Mouse (Mus musculus) forebrain, embryonic 16.5 days (tissue): ENCODE results near the gene Map1lc3b. TPM values are rescaled to one million over a fixed set of nuclear protein-coding genes. Genes with fewer than 3 reads are reported as not detected.

Experiments used
- ATAC-seq: fragments of 200-750 bp; cut with Nextera tagmentation; 2 replicates; pipeline ENCODE4 v1.8.0; 2017; ENCODE audit warnings: mild to moderate bottlenecking, moderate library complexity
- H3K27ac ChIP-seq: fragments of 300-500 bp; sonication (generic); 2 replicates; pipeline ENCODE4 v1.5.1; 2014; ENCODE audit warnings: low read length, control low read depth
- H3K27me3 ChIP-seq: fragments of 300-500 bp; sonication (generic); replicated peaks from 2 replicates; pipeline ENCODE4 v1.6.1; 2014; ENCODE audit warnings: low read length; ENCODE audit not compliant: control insufficient read depth, insufficient read depth
- H3K36me3 ChIP-seq: fragments of 300-500 bp; sonication (generic); 2 replicates; pipeline ENCODE4 v1.6.1; 2014; ENCODE audit not compliant: control insufficient read depth, insufficient read depth
- H3K4me1 ChIP-seq: fragments of 300-500 bp; sonication (generic); replicated peaks from 2 replicates; pipeline ENCODE4 v1.6.1; 2014; ENCODE audit warnings: low read length; ENCODE audit not compliant: control insufficient read depth, insufficient read depth
- H3K4me2 ChIP-seq: fragments of 300-500 bp; sonication (generic); 2 replicates; pipeline ENCODE4 v1.6.1; 2014; ENCODE audit warnings: mild to moderate bottlenecking, low read length, control low read depth
- H3K4me3 ChIP-seq: fragments of 300-500 bp; sonication (generic); replicated peaks from 2 replicates; pipeline ENCODE4 v1.5.1; 2014; ENCODE audit warnings: mild to moderate bottlenecking, low read length, control low read depth
- H3K9ac ChIP-seq: fragments of 300-500 bp; sonication (generic); replicated peaks from 2 replicates; pipeline ENCODE4 v1.6.1; 2014; ENCODE audit warnings: low read depth, low read length, control low read depth
- H3K9me3 ChIP-seq: fragments of 300-500 bp; sonication (generic); 2 replicates; pipeline ENCODE4 v1.6.1; 2016; ENCODE audit warnings: low read length; ENCODE audit not compliant: control insufficient read depth
- WGBS: fragments of 180-500 bp; shearing (Covaris S2); extraction: QIAGEN DNeasy Blood & Tissue Kit; methylation state at CpG from one replicate; pipeline ENCODE4 v1.1.7; 2014; 5-methylcytosine and 5-hydroxymethylcytosine counted together
- polyA plus RNA-seq: library from polyadenylated mRNA; unstranded; fragments of >200 nt; fragmentation: Nextera tagmentation; extraction: Ambion mirVana; gene quantifications from 2 replicates; pipeline ENCODE4 v1.2.1, GENCODE M21; 2015

Gene Map1lc3b
- polyA plus RNA-seq, 1 experiment from 2014 or later, result 407 TPM

DNA sequence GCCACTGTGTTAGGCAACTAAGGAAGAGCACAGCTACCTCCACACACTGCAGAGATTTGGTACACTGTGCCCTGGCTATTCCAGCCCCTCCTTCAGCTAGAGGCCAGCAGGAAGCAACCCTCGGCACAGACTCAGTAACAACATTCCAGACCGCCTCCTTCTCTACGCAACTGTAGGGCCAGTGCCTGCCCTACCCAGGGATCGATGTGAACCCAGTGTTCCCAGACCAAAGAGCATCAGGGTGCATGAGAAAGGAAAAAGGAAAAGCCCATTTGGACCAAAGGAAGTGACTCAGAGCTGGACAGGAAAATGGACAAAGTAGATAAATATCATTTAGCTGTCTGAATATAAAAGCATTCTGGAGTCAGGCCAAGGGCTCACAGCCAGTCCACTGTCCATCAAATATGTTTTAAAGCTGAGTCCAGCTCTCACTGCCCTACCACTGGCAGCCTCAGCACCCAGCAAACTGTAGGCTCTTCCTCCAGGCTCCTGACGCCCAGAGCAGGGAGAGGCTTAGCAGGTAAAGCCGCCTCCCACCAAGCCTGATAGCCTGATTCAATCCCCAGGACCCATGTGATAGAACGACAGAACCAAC lies 29.3 kb downstream of the Map1lc3b start:
- Histone ChIP-seq H3K4me2 (no peak overlapping the region), H3K27me3 (no peaks in the 10 kb centered on the region), H3K9me3 (no peaks in the 10 kb centered on the region), H3K4me3 (no peak overlapping the region), H3K9ac (no peak overlapping the region), H3K27ac (no peak overlapping the region; the same call in 1 of the 2 replicates), H3K4me1 (peaks cover 33% of the 10 kb centered on the region), H3K36me3 (peaks cover 2% of the 10 kb centered on the region; the same call in 1 of the 2 replicates)
- 69% methylated on average over 7 of the region's 7 CpGs for WGBS
- no peak for ATAC-seq

DNA sequence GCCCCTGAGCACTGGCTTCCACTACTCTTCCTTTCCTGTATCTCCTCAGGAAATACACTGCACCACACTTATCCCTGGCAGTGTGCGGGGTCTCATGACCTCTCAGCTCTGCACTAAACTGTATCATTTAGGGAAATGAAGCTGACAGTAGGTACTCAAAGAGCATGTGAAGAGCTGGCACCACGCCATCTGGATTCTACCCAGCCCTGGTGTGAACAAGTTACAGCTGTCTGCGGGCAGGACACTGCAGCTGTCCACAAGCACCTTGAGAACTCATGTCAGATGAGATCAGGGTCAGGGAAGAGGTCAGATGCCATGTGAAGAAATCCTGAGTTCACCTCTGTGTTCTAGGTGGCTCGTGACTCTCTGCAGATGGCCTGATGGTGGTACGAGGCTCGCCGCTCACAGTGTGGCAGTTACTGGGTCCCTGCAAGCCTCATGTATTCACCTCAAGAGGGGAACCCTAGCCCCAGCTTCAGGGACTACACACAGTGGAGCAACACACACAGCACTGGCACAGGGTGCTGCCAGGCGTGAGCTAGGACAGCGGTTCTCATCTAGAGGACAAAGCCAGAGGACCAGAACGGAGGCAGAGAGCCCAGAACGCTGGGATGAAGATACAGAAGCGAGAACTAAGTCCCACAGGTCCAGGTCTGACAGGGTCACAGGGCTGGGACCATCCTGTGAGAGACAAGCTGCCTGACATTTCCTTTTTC lies 30.8 kb downstream of the Map1lc3b start:
- Histone ChIP-seq H3K36me3 (no peaks in the 10 kb centered on the region), H3K4me1 (peaks cover 41% of the 10 kb centered on the region), H3K9me3 (no peaks in the 10 kb centered on the region), H3K27ac (0 out of 2 replicates have a peak overlapping the region, but pooled peaks have one; percentile 34), H3K4me3 (no peak overlapping the region), H3K9ac (no peak overlapping the region), H3K27me3 (no peaks in the 10 kb centered on the region), H3K4me2 (no peak overlapping the region)
- 78% methylated on average over 12 of the region's 12 CpGs for WGBS
- no peak for ATAC-seq

DNA sequence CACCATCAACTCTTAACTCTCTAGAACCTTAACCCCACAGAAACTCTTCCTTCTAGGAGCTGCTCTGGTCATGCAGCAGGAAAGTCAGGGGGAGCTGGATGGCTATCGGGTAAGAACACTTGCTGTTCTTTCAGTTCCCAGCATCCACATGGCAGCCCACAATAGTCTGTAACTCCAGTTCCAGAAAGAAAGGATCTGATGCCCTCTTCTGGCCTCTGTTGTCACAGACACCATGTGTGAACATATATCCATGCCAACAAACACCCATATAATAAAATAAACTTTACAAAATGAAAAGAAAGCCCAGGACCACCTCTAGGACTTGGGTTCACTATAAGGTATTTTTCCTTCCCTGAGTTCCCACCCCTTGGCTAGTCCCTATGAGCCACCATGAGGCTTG lies 31.7 kb downstream of the Map1lc3b start:
- H3K4me3 ChIP-seq, result no peak overlapping the region
- H3K27ac ChIP-seq, result no peak overlapping the region
- peaks cover 43% of the 10 kb centered on the region for H3K4me1 ChIP-seq
- no peak overlapping the region for H3K9ac ChIP-seq
- H3K4me2 ChIP-seq, result no peak overlapping the region
- no peaks in the 10 kb centered on the region for H3K27me3 ChIP-seq
- H3K36me3 ChIP-seq, result 0 out of 2 replicates have a peak, but pooled peaks cover under 1% of the 10 kb centered on the region
- ATAC-seq, result no peak
- no peaks in the 10 kb centered on the region for H3K9me3 ChIP-seq
- 48% methylated on average over 1 of the region's 1 CpGs for WGBS

DNA sequence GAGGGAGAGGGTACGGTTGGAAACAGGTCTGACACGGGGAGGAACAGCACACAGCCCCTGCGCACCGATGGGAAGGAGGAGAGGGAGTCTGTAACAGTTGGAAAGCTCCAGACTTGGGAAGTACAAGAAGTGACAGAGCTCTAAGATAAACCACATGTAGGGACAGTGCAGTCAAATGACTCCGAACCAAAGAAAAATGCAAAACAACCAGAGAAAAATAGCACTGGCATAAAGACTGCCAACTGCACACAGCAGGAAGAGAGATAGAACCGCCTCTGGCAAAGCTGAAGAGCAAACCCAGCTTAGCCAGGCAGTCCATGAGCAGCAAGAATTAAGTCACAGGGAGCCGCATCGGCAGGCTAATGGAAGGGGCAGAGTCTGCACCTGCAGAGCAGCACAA lies 32.9 kb downstream of the Map1lc3b start:
- Histone ChIP-seq H3K4me2 (no peak overlapping the region), H3K9me3 (no peaks in the 10 kb centered on the region), H3K9ac (no peak overlapping the region), H3K4me3 (no peak overlapping the region), H3K4me1 (peaks cover 43% of the 10 kb centered on the region), H3K27me3 (no peaks in the 10 kb centered on the region), H3K36me3 (peaks cover 9% of the 10 kb centered on the region), H3K27ac (no peak overlapping the region; the same call in 1 of the 2 replicates)
- 74% methylated on average over 8 of the region's 8 CpGs for WGBS
- no peak for ATAC-seq

DNA sequence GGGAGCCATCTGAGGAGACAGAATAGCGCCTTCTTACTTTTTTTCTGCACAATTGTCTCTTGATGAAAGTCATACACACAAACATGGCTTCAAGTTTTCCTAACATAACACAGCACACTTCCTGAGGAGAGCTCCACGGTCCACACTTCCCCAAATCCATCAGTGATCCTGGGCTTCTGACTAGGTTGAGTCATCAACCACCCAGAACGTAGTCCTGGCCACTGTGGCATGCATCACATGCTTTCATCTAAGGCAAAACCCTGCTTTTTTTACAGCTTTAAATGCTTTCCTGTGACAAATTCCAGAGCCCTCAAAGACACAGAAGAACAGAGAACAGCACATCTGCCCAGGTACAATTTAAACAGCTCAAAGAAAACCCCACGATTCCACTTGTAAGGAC lies 38.5 kb downstream of the Map1lc3b start:
- no peak overlapping the region for H3K9ac ChIP-seq
- H3K4me3 ChIP-seq, result no peak overlapping the region
- H3K4me2 ChIP-seq, result no peak overlapping the region
- ATAC-seq, result no peak
- WGBS, result 94% methylated on average over 4 of the region's 4 CpGs
- peaks cover 16% of the 10 kb centered on the region for H3K36me3 ChIP-seq
- H3K9me3 ChIP-seq, result no peaks in the 10 kb centered on the region
- H3K27ac ChIP-seq, result no peak overlapping the region
- H3K4me1 ChIP-seq, result peaks cover 14% of the 10 kb centered on the region
- H3K27me3 ChIP-seq, result no peaks in the 10 kb centered on the region

DNA sequence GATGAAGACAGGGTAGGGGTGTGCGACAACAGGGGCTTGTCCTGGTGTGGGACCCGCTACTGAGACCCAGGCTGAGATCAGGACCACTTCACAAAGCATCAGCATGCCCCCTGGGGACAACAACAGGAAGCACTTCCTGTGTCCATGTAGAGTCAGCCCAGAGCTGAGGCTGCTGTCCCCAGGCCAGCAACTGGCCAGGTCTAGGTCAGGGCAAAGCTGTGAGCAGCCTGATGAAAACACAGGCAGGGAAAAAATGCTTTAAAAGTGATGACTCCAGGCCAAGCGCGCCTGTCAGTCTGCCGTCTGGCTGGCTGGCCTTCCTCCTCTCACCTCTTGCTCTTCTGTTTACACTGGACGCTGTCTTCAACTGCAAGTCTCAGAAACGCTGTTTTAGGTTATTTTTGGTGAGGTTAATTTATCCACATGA lies 41.5 kb downstream of the Map1lc3b start:
- 78% methylated on average over 7 of the region's 7 CpGs for WGBS
- no peak for ATAC-seq

DNA sequence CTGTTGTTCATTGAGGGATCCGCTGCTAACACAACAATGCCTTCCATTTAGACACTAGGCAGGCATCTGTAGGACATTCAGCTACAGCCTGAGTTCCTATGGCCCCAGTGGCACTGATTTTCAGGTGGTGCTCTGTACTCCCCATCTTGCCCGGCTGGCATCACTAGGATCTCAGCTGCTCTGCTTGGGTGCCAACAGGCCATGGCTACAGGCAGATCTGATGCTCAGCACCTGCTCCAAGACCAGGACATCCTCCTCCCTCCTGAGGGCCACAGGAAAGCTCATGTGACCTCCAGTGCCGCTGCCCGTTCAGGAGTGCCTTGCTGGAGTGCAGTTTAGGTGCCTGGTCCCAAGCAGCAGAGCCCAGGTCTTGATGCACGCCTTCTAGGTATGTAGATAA lies 42.2 kb downstream of the Map1lc3b start:
- Histone ChIP-seq H3K9ac (no peak overlapping the region), H3K4me3 (no peak overlapping the region), H3K36me3 (peaks cover 12% of the 10 kb centered on the region), H3K4me2 (no peak overlapping the region), H3K27ac (no peak overlapping the region), H3K27me3 (no peaks in the 10 kb centered on the region), H3K9me3 (no peaks in the 10 kb centered on the region), H3K4me1 (peaks cover 17% of the 10 kb centered on the region; the same call in 1 of the 2 replicates)
- ATAC-seq, result no peak
- 91% methylated on average over 5 of the region's 5 CpGs for WGBS

More for the DNA sequence above, 41.5 kb downstream of the Map1lc3b start:
- Histone ChIP-seq H3K36me3 (peaks cover 16% of the 10 kb centered on the region), H3K4me3 (no peak overlapping the region), H3K4me1 (peaks cover 11% of the 10 kb centered on the region; the same call in 1 of the 2 replicates), H3K27me3 (no peaks in the 10 kb centered on the region), H3K27ac (no peak overlapping the region), H3K9me3 (no peaks in the 10 kb centered on the region), H3K9ac (no peak overlapping the region), H3K4me2 (no peak overlapping the region)

DNA sequence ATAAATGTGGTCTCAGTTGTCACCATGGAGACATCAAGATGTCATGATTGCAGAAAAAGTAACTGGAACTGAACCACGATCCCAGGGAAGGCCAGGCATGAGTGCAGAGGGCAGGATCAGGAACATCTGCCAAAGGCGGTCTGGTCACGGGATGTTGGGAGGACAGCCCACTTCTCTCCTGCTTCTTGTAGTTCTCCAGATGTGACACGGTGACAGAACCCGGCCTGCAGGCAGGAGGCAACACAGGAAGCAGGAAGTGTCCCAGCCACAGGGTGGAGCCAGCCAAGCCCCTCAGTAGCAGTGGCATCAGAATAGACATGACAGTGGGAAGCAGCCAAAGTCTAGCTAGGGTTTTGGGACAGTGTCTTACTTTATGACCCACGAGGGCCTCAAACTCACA lies 45.4 kb downstream of the Map1lc3b start:
- H3K4me1 ChIP-seq, result peaks cover 28% of the 10 kb centered on the region

DNA sequence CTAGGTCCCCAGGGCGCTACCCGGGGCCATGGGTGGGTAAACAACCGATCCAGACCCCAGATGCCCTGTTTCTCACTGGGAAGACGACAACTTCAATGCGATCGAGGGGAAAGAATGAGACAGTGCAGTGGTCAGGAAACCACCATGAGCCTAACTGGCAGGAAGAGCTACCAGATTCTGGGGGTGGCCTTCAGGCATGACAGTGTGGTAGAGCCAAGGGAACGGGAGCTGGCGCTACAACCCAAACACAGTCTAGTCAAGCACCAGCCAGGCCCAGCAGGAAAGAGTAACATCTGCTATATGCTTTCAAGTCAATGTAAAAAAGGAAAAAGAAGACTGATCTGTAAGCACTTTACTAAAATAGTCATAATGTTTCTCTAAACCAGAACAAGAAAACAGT lies 46.0 kb downstream of the Map1lc3b start:
- 85% methylated on average over 8 of the region's 8 CpGs for WGBS
- peak overlapping the region; percentile 63 for H3K27ac ChIP-seq
- H3K27me3 ChIP-seq, result no peaks in the 10 kb centered on the region
- H3K36me3 ChIP-seq, result no peaks in the 10 kb centered on the region
- no peaks in the 10 kb centered on the region for H3K9me3 ChIP-seq
- ATAC-seq, result no peak
- no peak overlapping the region for H3K4me3 ChIP-seq
- H3K4me1 ChIP-seq, result peaks cover 32% of the 10 kb centered on the region
- H3K9ac ChIP-seq, result no peak overlapping the region
- no peak overlapping the region for H3K4me2 ChIP-seq

More for the DNA sequence above, 45.4 kb downstream of the Map1lc3b start:
- no peaks in the 10 kb centered on the region for H3K36me3 ChIP-seq
- H3K9me3 ChIP-seq, result no peaks in the 10 kb centered on the region
- WGBS, result 79% methylated on average over 6 of the region's 6 CpGs
- H3K27me3 ChIP-seq, result no peaks in the 10 kb centered on the region
- H3K27ac ChIP-seq, result no peak overlapping the region; the same call in 1 of the 2 replicates
- no peak overlapping the region for H3K4me2 ChIP-seq
- H3K9ac ChIP-seq, result no peak overlapping the region
- no peak for ATAC-seq
- H3K4me3 ChIP-seq, result no peak overlapping the region
